ENCODE assay signal across 22 mouse cellular contexts in genomic region chr11:57044146-57044545, GRCm38 (mm10). TPM values are rescaled to one million over a fixed set of nuclear protein-coding genes. Genes with fewer than 3 reads are reported as not detected.
DNase-seq lines count a peak whose midpoint lies in the region; ATAC-seq lines count a peak whose summit lies in the region.
"Had no signal": no experiment of that assay in that cellular context is flagged by ENCODE, and none has a peak within 500 bp of the region (broad histone marks: within the 10 kb centered on the region; RNA-seq: fewer than 3 reads in every experiment).

No protein-coding gene starts in this region.

- H3K27me3 ChIP-seq in liver, embryonic 11.5 days (replicated peaks; ENCODE audit: control insufficient read depth, insufficient read depth, low read length), result no peaks in the 10 kb centered on the region
- H3K27me3 ChIP-seq: heart, embryonic 13.5 days; hindbrain, embryonic 13.5 days; midbrain, embryonic 15.5 days had no signal

- H3K4me2 ChIP-seq in liver, embryonic 11.5 days, result no peak overlapping the region
- H3K4me2 ChIP-seq: heart, embryonic 13.5 days; hindbrain, embryonic 13.5 days; midbrain, embryonic 15.5 days had no signal

- no peak overlapping the region for H3K27ac ChIP-seq in liver, embryonic 11.5 days (ENCODE audit: low read depth, low read length)
- H3K27ac ChIP-seq: embryonic facial prominence, embryonic 10.5 days; gastrocnemius, adult 2 months; heart, embryonic 13.5 days; hindbrain, embryonic 13.5 days; midbrain, embryonic 15.5 days had no signal

- intact Hi-C loops in left cerebral cortex, postnatal 14 days (cut with DNase I), result no loop called here

- H3K36me3 ChIP-seq in liver, embryonic 11.5 days (ENCODE audit: control insufficient read depth, insufficient read depth, low read length), result no peaks in the 10 kb centered on the region
- H3K36me3 ChIP-seq: embryonic facial prominence, embryonic 10.5 days; heart, embryonic 13.5 days; hindbrain, embryonic 13.5 days; midbrain, embryonic 15.5 days had no signal

- H3K4me1 ChIP-seq in liver, embryonic 11.5 days (replicated peaks; ENCODE audit: control insufficient read depth, insufficient read depth, low read length), result no peaks in the 10 kb centered on the region
- H3K4me1 ChIP-seq: embryonic facial prominence, embryonic 10.5 days; hindbrain, embryonic 13.5 days had no signal

- no peak overlapping the region for H3K9ac ChIP-seq in liver, embryonic 11.5 days (ENCODE audit: low read depth, low read length)
- H3K9ac ChIP-seq: heart, embryonic 13.5 days; hindbrain, embryonic 13.5 days; midbrain, embryonic 15.5 days had no signal

- no peak overlapping the region for H3K4me3 ChIP-seq in liver, embryonic 11.5 days (ENCODE audit: low read depth, low read length)
- H3K4me3 ChIP-seq: embryonic facial prominence, embryonic 10.5 days; gastrocnemius, adult 2 months; heart, embryonic 13.5 days; hindbrain, embryonic 13.5 days; midbrain, embryonic 15.5 days had no signal

- no peak for ATAC-seq in megakaryocyte, adult 5-6 weeks (ENCODE audit: poor library complexity, severe bottlenecking)
- ATAC-seq in liver, embryonic 11.5 days (replicated peaks; ENCODE audit: low FRiP score), result no peak
- ATAC-seq: inflammation-experienced regulatory T-cells, adult 6 months; lung, postnatal 0 days; midbrain, embryonic 15.5 days had no signal

- no peaks in the 10 kb centered on the region for H3K9me3 ChIP-seq in liver, embryonic 11.5 days (ENCODE audit: control insufficient read depth, low read length)
- H3K9me3 ChIP-seq: embryonic facial prominence, embryonic 10.5 days; heart, embryonic 13.5 days; hindbrain, embryonic 13.5 days; midbrain, embryonic 15.5 days had no signal

- peak; percentile 52 for DNase-seq in layer of hippocampus, adult 9-11 months
- no peak for DNase-seq in layer of hippocampus, adult 9-10 months (ENCODE audit: low spot score)
- DNase-seq in frontal cortex, adult 2 months (ENCODE audit: extremely low spot score in 1 of 2, low spot score in 1 of 2), result peak; percentile 44 to 73
- DNase-seq in left cerebral cortex, postnatal 14 days (ENCODE audit: low spot score in 2 of 2), result peak; percentile 60 to 74
- DNase-seq in right cerebral cortex, postnatal 36 days (ENCODE audit: low spot score in 2 of 2), result peak; percentile 35 to 50
- no peak for DNase-seq in liver, embryonic 11.5 days (ENCODE audit: low spot score)
- DNase-seq: cerebellum, adult 2 months; gastrocnemius, adult 2 months; kidney, adult 8-10 months; kidney, postnatal 25 days; thymus, adult 2 months had no signal

- 69% methylated on average over 5 of the region's 5 CpGs for WGBS in liver, embryonic 11.5 days

RNA-seq across cellular contexts. Expression of gene Gria1, which starts 33.0 kb away (rescaled TPM):
- polyA plus RNA-seq in frontal cortex, adult 2 months (2012; rRNA removed), result 167 and 179 TPM in 2 replicates
- total RNA-seq in left cerebral cortex, postnatal 14 days (2021), result 100 to 1,000 TPM; 199 to 218 TPM
- total RNA-seq in megakaryocyte, adult 5-6 weeks (2015), result not detected in 2 replicates
- not detected in 2 replicates for total RNA-seq in megakaryocyte, adult 5-6 weeks (2017)
- 0.38 and 0.66 TPM in 2 replicates for polyA plus RNA-seq in liver, embryonic 11.5 days (2014; fragmentation: Nextera tagmentation; extraction: Ambion mirVana)
- total RNA-seq: common myeloid progenitor, adult 5-6 weeks; granulocyte monocyte progenitor cell, adult 5-6 weeks; megakaryocyte progenitor cell, adult 5-6 weeks; neutrophil, adult 5-6 weeks had no signal
- polyA plus RNA-seq: inflammation-experienced regulatory T-cells, adult 6 months had no signal

Comparison
In these comparisons a context has a peak if more than half of its experiments do, and no peak if none do; other contexts are left out.
1. DNase-seq: peak in layer of hippocampus, adult 9-11 months (single experiment), frontal cortex, adult 2 months (2 of 2), left cerebral cortex, postnatal 14 days (2 of 2) and right cerebral cortex, postnatal 36 days (2 of 2); none in layer of hippocampus, adult 9-10 months (single experiment) and liver, embryonic 11.5 days (single experiment).
2. RNA of gene Gria1, which starts 33.0 kb away (total RNA-seq): 199 to 218 TPM in left cerebral cortex, postnatal 14 days; not detected in megakaryocyte, adult 5-6 weeks; every median in the first group is over 100 times any median in the second.